Mouse (Mus musculus) lung, embryonic 14.5 days (tissue): Measurements from ENCODE around the gene Gm17545. TPM values are rescaled to one million over a fixed set of nuclear protein-coding genes. Genes with fewer than 3 reads are reported as not detected.

Experiments used
- ATAC-seq: fragments of 200-750 bp; cut with Nextera tagmentation; 2 replicates; pipeline ENCODE4 v1.8.0; 2017; ENCODE audit warnings: mild to moderate bottlenecking, moderate TSS enrichment, moderate library complexity; ENCODE audit not compliant: insufficient read depth
- DNase-seq: peaks from one replicate; pipeline ENCODE4 v3.0.0-alpha.2; 2015
- H3K27ac ChIP-seq: fragments of 300-500 bp; sonication (generic); 2 replicates; pipeline ENCODE4 v1.5.1; 2014; ENCODE audit warnings: low read depth, mild to moderate bottlenecking, moderate library complexity
- H3K27me3 ChIP-seq: fragments of 300-500 bp; sonication (generic); 2 replicates; pipeline ENCODE4 v1.6.1; 2014; ENCODE audit warnings: low read length, control low read depth; ENCODE audit not compliant: insufficient read depth
- H3K36me3 ChIP-seq: fragments of 300-500 bp; sonication (generic); 2 replicates; pipeline ENCODE4 v1.6.1; 2014; ENCODE audit warnings: control low read depth; ENCODE audit not compliant: insufficient read depth
- H3K4me1 ChIP-seq: fragments of 300-500 bp; sonication (generic); 2 replicates; pipeline ENCODE4 v1.6.1; 2014; ENCODE audit warnings: antibody characterized with exemption, control low read depth; ENCODE audit not compliant: insufficient read depth
- H3K4me2 ChIP-seq: fragments of 300-500 bp; sonication (generic); 2 replicates; pipeline ENCODE4 v1.6.1; 2014; ENCODE audit warnings: mild to moderate bottlenecking
- H3K4me3 ChIP-seq: fragments of 300-500 bp; sonication (generic); 2 replicates; pipeline ENCODE4 v1.5.1; 2014; ENCODE audit warnings: low read depth, low read length
- H3K9ac ChIP-seq: fragments of 300-500 bp; sonication (generic); 2 replicates; pipeline ENCODE4 v1.6.1; 2014
- H3K9me3 ChIP-seq: fragments of 300-500 bp; sonication (generic); 2 replicates; pipeline ENCODE4 v1.6.1; 2016; ENCODE audit warnings: low read depth, low read length, control low read depth
- CTCF ChIP-seq: IDR thresholded peaks from 2 replicates; pipeline ENCODE4 v1.5.1; 2016; ENCODE audit warnings: antibody characterized with exemption, low read depth
- WGBS: fragments of 180-500 bp; shearing (Covaris S2); extraction: QIAGEN DNeasy Blood & Tissue Kit; methylation state at CpG from one replicate; pipeline ENCODE4 v1.1.7; 2014; 5-methylcytosine and 5-hydroxymethylcytosine counted together
- polyA plus RNA-seq: library from polyadenylated mRNA; unstranded; fragments of >200 nt; fragmentation: Nextera tagmentation; extraction: Ambion mirVana; gene quantifications from 2 replicates; pipeline ENCODE4 v1.2.1, GENCODE M21; 2014

The Gm17545 gene
- polyA plus RNA-seq, 1 experiment from 2014 or later: not detected

GRCm38 (mm10) chr9:22428028-22428665, 25.9 kb upstream of the Gm17545 start:
- DNase-seq: no peak
- no peak overlapping the region for H3K4me3 ChIP-seq
- WGBS: 58% methylated on average over 3 of the region's 4 CpGs
- ATAC-seq: no peak
- H3K4me2 ChIP-seq: no peak overlapping the region
- H3K27me3 ChIP-seq: no peaks in the 10 kb centered on the region
- H3K27ac ChIP-seq: no peak overlapping the region
- H3K9me3 ChIP-seq: no peaks in the 10 kb centered on the region
- no peaks in the 10 kb centered on the region for H3K36me3 ChIP-seq
- TF ChIP-seq CTCF: no peak
- H3K9ac ChIP-seq: no peak overlapping the region
- 0 out of 2 replicates have a peak, but pooled peaks cover 5% of the 10 kb centered on the region for H3K4me1 ChIP-seq

- ATAC-seq (no peak), DNase-seq (no peak)
- no peak overlapping the region for H3K9ac ChIP-seq
- 0 out of 2 replicates have a peak, but pooled peaks cover 5% of the 10 kb centered on the region for H3K4me1 ChIP-seq
- H3K4me2 ChIP-seq: no peak overlapping the region
- no peaks in the 10 kb centered on the region for H3K27me3 ChIP-seq
- no peaks in the 10 kb centered on the region for H3K9me3 ChIP-seq
- H3K27ac ChIP-seq: no peak overlapping the region
- no peak overlapping the region for H3K4me3 ChIP-seq
- no peak for TF ChIP-seq CTCF
- WGBS: 71% methylated on average over 14 of the region's 14 CpGs
- no peaks in the 10 kb centered on the region for H3K36me3 ChIP-seq
Observed at GRCm38 (mm10) chr9:22428666-22429410, 25.3 kb upstream of the Gm17545 start.

- H3K9ac ChIP-seq: no peak overlapping the region
- peak; percentile 78; the same call in 1 of the 2 replicates for ATAC-seq
- H3K4me3 ChIP-seq: no peak overlapping the region
- peak overlapping the region; percentile 35 for H3K4me2 ChIP-seq
- no peaks in the 10 kb centered on the region for H3K9me3 ChIP-seq
- no peak for TF ChIP-seq CTCF
- no peak overlapping the region for H3K27ac ChIP-seq
- no peaks in the 10 kb centered on the region for H3K36me3 ChIP-seq
- peak; percentile 73 for DNase-seq
- WGBS: 38% methylated on average over 15 of the region's 15 CpGs
- 0 out of 2 replicates have a peak, but pooled peaks cover 5% of the 10 kb centered on the region for H3K4me1 ChIP-seq
- H3K27me3 ChIP-seq: no peaks in the 10 kb centered on the region
Observed at GRCm38 (mm10) chr9:22429533-22430241, 24.4 kb upstream of the Gm17545 start.

GRCm38 (mm10) chr9:22430315-22430840, 23.7 kb upstream of the Gm17545 start:
- 20% methylated on average over 5 of the region's 5 CpGs for WGBS
- TF ChIP-seq CTCF: no peak
- Histone ChIP-seq H3K27ac (no peak overlapping the region), H3K9ac (no peak overlapping the region), H3K36me3 (no peaks in the 10 kb centered on the region), H3K4me3 (no peak overlapping the region), H3K9me3 (no peaks in the 10 kb centered on the region), H3K27me3 (no peaks in the 10 kb centered on the region), H3K4me2 (peak overlapping the region; percentile 35), H3K4me1 (0 out of 2 replicates have a peak, but pooled peaks cover 5% of the 10 kb centered on the region)
- ATAC-seq: peak; percentile 42; the same call in 1 of the 2 replicates
- peak; percentile 24 for DNase-seq

- H3K27me3 ChIP-seq: no peaks in the 10 kb centered on the region
- no peak for TF ChIP-seq CTCF
- H3K9me3 ChIP-seq: no peaks in the 10 kb centered on the region
- 81% methylated on average over 2 of the region's 2 CpGs for WGBS
- 0 out of 2 replicates have a peak, but pooled peaks cover 5% of the 10 kb centered on the region for H3K4me1 ChIP-seq
- H3K9ac ChIP-seq: no peak overlapping the region
- H3K36me3 ChIP-seq: no peaks in the 10 kb centered on the region
- no peak overlapping the region for H3K27ac ChIP-seq
- DNase-seq: no peak
- no peak overlapping the region for H3K4me2 ChIP-seq
- ATAC-seq: no peak
- H3K4me3 ChIP-seq: no peak overlapping the region
Observed at GRCm38 (mm10) chr9:22433221-22433620, 20.9 kb upstream of the Gm17545 start.

GRCm38 (mm10) chr9:22434101-22434500, 20.0 kb upstream of the Gm17545 start:
- Histone ChIP-seq H3K4me1 (0 out of 2 replicates have a peak, but pooled peaks cover 5% of the 10 kb centered on the region), H3K27ac (no peak overlapping the region), H3K9ac (no peak overlapping the region), H3K4me3 (no peak overlapping the region), H3K4me2 (no peak overlapping the region), H3K9me3 (no peaks in the 10 kb centered on the region), H3K27me3 (no peaks in the 10 kb centered on the region), H3K36me3 (no peaks in the 10 kb centered on the region)
- WGBS: 87% methylated on average over 2 of the region's 2 CpGs
- no peak for ATAC-seq
- no peak for DNase-seq
- TF ChIP-seq CTCF: no peak
